Mouse (Mus musculus) stomach, embryonic 16.5 days (tissue): ENCODE measurements around the gene Alox5. TPM values are rescaled to one million over a fixed set of nuclear protein-coding genes. Genes with fewer than 3 reads are reported as not detected.
"Not testable (repeated sequence)": the region's sequence is repeated elsewhere in the genome, so short reads cannot be mapped to it uniquely, and the experiment has no call there.

Source experiments
- ATAC-seq: fragments of 200-750 bp; cut with Nextera tagmentation; 2 replicates; pipeline ENCODE4 v1.8.0; 2017; ENCODE audit warnings: moderate number of reproducible peaks, moderate TSS enrichment; ENCODE audit not compliant: insufficient read depth, low FRiP score
- H3K27ac ChIP-seq: fragments of 300-500 bp; sonication (generic); 2 replicates; pipeline ENCODE4 v1.5.1; 2014; ENCODE audit warnings: low read length
- H3K27me3 ChIP-seq: fragments of 300-500 bp; sonication (generic); 2 replicates; pipeline ENCODE4 v1.6.1; 2014; ENCODE audit warnings: low read length, control low read depth, mixed read lengths; ENCODE audit not compliant: control insufficient read depth, insufficient read depth
- H3K36me3 ChIP-seq: fragments of 300-500 bp; sonication (generic); 2 replicates; pipeline ENCODE4 v1.6.1; 2014; ENCODE audit warnings: low read length; ENCODE audit not compliant: control insufficient read depth, insufficient read depth
- H3K4me1 ChIP-seq: fragments of 300-500 bp; sonication (generic); 2 replicates; pipeline ENCODE4 v1.6.1; 2014; ENCODE audit warnings: low read length, control low read depth, mixed read lengths; ENCODE audit not compliant: control insufficient read depth, insufficient read depth
- H3K4me2 ChIP-seq: fragments of 300-500 bp; sonication (generic); 2 replicates; pipeline ENCODE4 v1.6.1; 2014; ENCODE audit warnings: low read depth, low read length, mixed read lengths
- H3K4me3 ChIP-seq: fragments of 300-500 bp; sonication (generic); replicated peaks from 2 replicates; pipeline ENCODE4 v1.5.1; 2014; ENCODE audit warnings: mild to moderate bottlenecking, low read length
- H3K9ac ChIP-seq: fragments of 300-500 bp; sonication (generic); 2 replicates; pipeline ENCODE4 v1.6.1; 2014; ENCODE audit warnings: low read length
- H3K9me3 ChIP-seq: fragments of 300-500 bp; sonication (generic); replicated peaks from 2 replicates; pipeline ENCODE4 v1.6.1; 2016; ENCODE audit warnings: low read length, control low read depth; ENCODE audit not compliant: control insufficient read depth
- WGBS: fragments of 180-500 bp; shearing (Covaris S2); extraction: QIAGEN DNeasy Blood & Tissue Kit; methylation state at CpG from one replicate; pipeline ENCODE4 v1.1.7; 2014; 5-methylcytosine and 5-hydroxymethylcytosine counted together
- polyA plus RNA-seq: library from polyadenylated mRNA; unstranded; fragments of >200 nt; fragmentation: Nextera tagmentation; extraction: Ambion mirVana; gene quantifications from 2 replicates; pipeline ENCODE4 v1.2.1, GENCODE M21; 2015

The Alox5 gene
- 3.4 and 3.9 TPM in 2 replicates for polyA plus RNA-seq

DNA sequence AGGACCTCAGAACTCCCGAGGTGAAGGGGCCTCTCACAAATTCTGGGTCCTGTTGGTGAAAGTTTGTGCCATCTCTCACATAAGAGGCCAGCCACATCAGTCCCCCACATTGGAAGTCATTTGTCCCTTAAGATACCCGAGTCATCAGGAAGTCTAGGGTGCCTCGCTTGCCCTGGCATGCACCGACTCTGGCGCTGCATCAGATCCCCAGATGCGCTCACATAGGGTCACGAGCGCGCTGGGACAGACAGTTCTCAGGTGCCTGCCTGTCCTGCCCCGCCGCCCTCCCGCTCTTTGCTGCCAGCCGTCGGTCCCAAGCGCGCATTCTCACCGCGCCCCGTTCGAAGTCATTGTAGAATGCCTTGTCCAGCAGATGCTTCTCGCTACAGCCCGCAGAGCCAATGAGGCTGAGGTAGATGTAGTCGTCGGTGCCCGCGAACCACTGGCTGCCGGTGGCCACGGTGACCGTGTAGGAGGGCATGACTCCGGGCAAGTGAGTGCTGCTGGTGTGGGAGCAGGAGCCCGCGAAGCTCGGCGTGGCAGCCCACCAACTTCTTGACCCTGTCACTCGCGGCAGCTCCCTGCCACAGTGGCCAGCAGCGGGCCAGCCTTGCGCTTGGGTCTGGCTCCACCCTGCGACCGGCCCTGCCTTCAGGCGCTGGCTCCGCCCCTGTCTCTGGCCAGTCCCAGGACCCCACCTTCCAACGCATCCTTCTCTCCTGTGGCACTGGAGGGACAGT lies at the start of gene Alox5:
TSS of gene Alox5 (minus strand) at position 635 of the 740 bp plus-strand sequence.
- ATAC-seq = peak; percentile 62; the same call in 1 of the 2 replicates
- H3K27ac ChIP-seq = no peak within 1 kb of the TSS
- no peaks in the 10 kb centered on the region for H3K9me3 ChIP-seq
- H3K4me1 ChIP-seq = peaks cover 6% of the 10 kb centered on the region; the same call in 1 of the 2 replicates
- no peak within 1 kb of the TSS; the same call in 1 of the 2 replicates for H3K9ac ChIP-seq
- 2% methylated on average over 43 of the region's 43 CpGs for WGBS
- H3K4me2 ChIP-seq = peak within 1 kb of the TSS; percentile 61
- peak within 1 kb of the TSS; percentile 40 for H3K4me3 ChIP-seq
- H3K27me3 ChIP-seq = peaks cover 25% of the 10 kb centered on the region
- no peaks in the 10 kb centered on the region for H3K36me3 ChIP-seq

DNA sequence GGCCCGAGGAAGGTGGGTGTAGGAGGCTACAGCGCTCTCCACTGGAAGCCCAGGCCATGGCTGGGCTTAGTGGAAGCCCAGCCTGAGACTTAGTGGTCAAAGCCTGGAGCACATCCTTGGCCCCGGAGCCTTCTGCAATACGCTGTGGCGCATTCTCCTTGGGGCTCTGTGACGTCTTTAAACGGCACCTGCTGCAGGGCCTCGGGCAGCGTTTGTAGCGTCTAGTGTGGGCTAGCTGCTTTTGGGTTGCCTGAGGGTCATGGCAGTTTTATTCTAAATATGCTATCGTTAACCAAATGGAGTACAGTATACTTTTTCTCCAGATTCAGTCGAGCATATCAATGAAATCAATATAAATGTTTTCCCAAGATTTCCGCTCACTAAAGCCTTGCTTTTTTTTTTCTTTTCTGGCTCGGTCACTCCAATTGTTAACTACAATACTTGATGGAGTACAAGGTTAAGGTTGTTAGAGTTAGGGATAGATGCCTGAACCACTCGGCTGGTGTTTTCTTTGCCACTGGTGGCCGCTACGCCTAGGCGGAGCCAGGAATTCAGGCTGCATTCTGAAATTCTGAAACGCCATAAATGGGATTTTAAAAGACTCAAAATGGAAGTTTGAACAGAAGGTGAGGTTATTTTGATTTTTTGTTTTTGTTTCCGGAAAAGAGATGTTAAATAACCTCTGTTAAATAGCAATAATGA lies 45.5 kb upstream of the Alox5 start, which contains the start of gene Olfr212:
TSS of gene Olfr212 (plus strand) at position 215 of the 702 bp plus-strand sequence.
- H3K27me3 ChIP-seq, H3K4me2 ChIP-seq, H3K27ac ChIP-seq, H3K9ac ChIP-seq, H3K36me3 ChIP-seq, ATAC-seq, H3K9me3 ChIP-seq, H3K4me3 ChIP-seq, H3K4me1 ChIP-seq: not testable (repeated sequence)
- 92% methylated on average over 19 of the region's 20 CpGs for WGBS

DNA sequence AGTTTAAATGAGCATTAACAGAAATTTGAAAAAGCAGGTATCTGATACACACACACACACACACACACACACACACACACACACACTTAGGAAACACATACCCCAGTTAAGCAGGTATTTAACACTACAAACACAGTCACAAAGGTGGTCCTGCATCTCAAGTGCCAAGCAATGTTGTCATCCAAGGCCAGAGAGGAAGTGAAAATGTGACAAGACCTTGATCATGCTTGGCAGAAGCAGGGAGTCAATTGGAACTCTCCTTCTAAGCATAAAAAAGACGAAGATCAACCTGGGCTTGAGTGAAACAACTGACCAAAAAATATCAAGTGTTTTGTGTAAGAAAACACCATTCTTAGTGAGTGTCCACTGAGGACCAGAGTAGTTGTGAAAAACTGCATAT lies 35.0 kb upstream of the Alox5 start:
- H3K36me3 ChIP-seq = no peaks in the 10 kb centered on the region
- no peak overlapping the region for H3K4me3 ChIP-seq
- no peak overlapping the region for H3K4me2 ChIP-seq
- H3K27ac ChIP-seq = no peak overlapping the region
- no peaks in the 10 kb centered on the region for H3K4me1 ChIP-seq
- H3K9me3 ChIP-seq = no peaks in the 10 kb centered on the region
- no peak for ATAC-seq
- H3K9ac ChIP-seq = no peak overlapping the region
- 79% methylated on average over 1 of the region's 1 CpGs for WGBS
- H3K27me3 ChIP-seq = no peaks in the 10 kb centered on the region

GRCm38 (mm10) chr6:116493742-116494141 lies 32.8 kb upstream of the Alox5 start:
- H3K36me3 ChIP-seq = no peaks in the 10 kb centered on the region
- WGBS = 90% methylated on average over 5 of the region's 5 CpGs
- no peaks in the 10 kb centered on the region for H3K9me3 ChIP-seq
- no peak overlapping the region for H3K27ac ChIP-seq
- no peaks in the 10 kb centered on the region for H3K27me3 ChIP-seq
- no peaks in the 10 kb centered on the region for H3K4me1 ChIP-seq
- H3K9ac ChIP-seq = no peak overlapping the region
- H3K4me3 ChIP-seq = no peak overlapping the region
- H3K4me2 ChIP-seq = no peak overlapping the region
- ATAC-seq = no peak

- no peaks in the 10 kb centered on the region for H3K27me3 ChIP-seq
- WGBS = 68% methylated on average over 4 of the region's 4 CpGs
- no peak within 1 kb of the TSS for H3K4me2 ChIP-seq
- no peak for ATAC-seq
- no peaks in the 10 kb centered on the region for H3K36me3 ChIP-seq
- H3K4me1 ChIP-seq = no peaks in the 10 kb centered on the region
- no peaks in the 10 kb centered on the region for H3K9me3 ChIP-seq
- H3K4me3 ChIP-seq = no peak within 1 kb of the TSS
- H3K27ac ChIP-seq = no peak within 1 kb of the TSS
- no peak within 1 kb of the TSS for H3K9ac ChIP-seq
Measured at GRCm38 (mm10) chr6:116488791-116489190, 27.8 kb upstream of the Alox5 start, which contains the start of gene Olfr211. Gene Olfr211, plus strand, starts transcription at chr6:116489091.

- 62% methylated on average over 1 of the region's 1 CpGs for WGBS
- Histone ChIP-seq H3K4me3 (no peak overlapping the region), H3K27ac (no peak overlapping the region), H3K4me1 (no peaks in the 10 kb centered on the region), H3K36me3 (no peaks in the 10 kb centered on the region), H3K4me2 (no peak overlapping the region), H3K9me3 (no peaks in the 10 kb centered on the region), H3K27me3 (no peaks in the 10 kb centered on the region), H3K9ac (no peak overlapping the region)
- no peak for ATAC-seq
Measured at GRCm38 (mm10) chr6:116486833-116487232, 25.9 kb upstream of the Alox5 start.

DNA sequence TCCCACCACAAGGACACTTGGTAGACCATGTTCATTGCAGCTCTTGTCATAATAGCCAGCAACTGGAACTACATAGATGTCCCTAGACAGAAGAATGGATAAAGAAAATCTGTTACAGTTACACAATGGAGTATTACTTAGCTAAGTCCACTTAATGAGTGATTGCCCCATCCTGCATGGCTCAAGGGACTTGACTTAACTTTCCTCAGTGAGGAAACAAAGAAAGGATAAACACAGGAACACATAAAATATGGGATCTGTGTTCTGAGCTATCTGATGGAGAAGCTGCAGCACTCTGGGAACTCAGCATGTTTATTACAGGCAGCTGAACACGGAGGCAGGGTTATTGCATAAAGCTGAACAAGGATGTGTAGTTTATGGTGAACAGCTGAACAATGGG lies 24.1 kb upstream of the Alox5 start:
- ATAC-seq = no peak
- Histone ChIP-seq H3K9me3 (no peaks in the 10 kb centered on the region), H3K9ac (no peak overlapping the region), H3K4me3 (no peak overlapping the region), H3K36me3 (no peaks in the 10 kb centered on the region), H3K27ac (no peak overlapping the region), H3K4me1 (no peaks in the 10 kb centered on the region), H3K4me2 (no peak overlapping the region), H3K27me3 (no peaks in the 10 kb centered on the region)
- 72% methylated on average over 1 of the region's 1 CpGs for WGBS

DNA sequence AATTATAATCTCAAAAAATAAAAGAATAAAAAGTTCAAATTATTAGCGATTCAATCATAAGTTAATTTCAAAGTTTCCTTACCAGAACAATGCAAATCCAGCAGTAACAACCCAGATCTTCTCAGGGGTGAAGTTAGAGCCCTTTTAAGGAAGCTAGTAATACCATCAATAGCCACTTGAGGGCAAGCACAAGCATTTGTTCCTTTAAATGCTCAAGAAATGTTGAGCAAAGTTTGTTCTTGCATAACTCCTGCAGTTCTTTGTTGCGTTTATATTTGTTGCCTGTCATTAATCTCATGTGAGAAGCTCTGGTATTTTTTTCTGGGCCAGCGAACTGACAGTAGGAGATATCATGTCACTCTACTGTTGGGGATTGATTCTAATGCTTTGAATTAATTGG lies 7.1 kb upstream of the Alox5 start:
- Histone ChIP-seq H3K9me3 (no peaks in the 10 kb centered on the region), H3K9ac (no peak overlapping the region), H3K4me2 (no peak overlapping the region), H3K4me1 (no peaks in the 10 kb centered on the region), H3K4me3 (no peak overlapping the region), H3K27me3 (no peaks in the 10 kb centered on the region), H3K27ac (no peak overlapping the region), H3K36me3 (no peaks in the 10 kb centered on the region)
- WGBS = 23% methylated on average over 3 of the region's 3 CpGs
- no peak for ATAC-seq

- Histone ChIP-seq H3K9ac (no peak overlapping the region), H3K27ac (no peak overlapping the region), H3K4me2 (no peak overlapping the region), H3K27me3 (peaks cover 25% of the 10 kb centered on the region), H3K36me3 (no peaks in the 10 kb centered on the region), H3K4me3 (no peak overlapping the region), H3K4me1 (peaks cover 6% of the 10 kb centered on the region; the same call in 1 of the 2 replicates), H3K9me3 (no peaks in the 10 kb centered on the region)
- 73% methylated on average over 2 of the region's 2 CpGs for WGBS
- ATAC-seq = no peak
Measured at GRCm38 (mm10) chr6:116459232-116459631, 1.7 kb downstream of the Alox5 start.
